Mouse (Mus musculus): ENCODE measurements around the gene Hexa.

The Hexa gene

DNA sequence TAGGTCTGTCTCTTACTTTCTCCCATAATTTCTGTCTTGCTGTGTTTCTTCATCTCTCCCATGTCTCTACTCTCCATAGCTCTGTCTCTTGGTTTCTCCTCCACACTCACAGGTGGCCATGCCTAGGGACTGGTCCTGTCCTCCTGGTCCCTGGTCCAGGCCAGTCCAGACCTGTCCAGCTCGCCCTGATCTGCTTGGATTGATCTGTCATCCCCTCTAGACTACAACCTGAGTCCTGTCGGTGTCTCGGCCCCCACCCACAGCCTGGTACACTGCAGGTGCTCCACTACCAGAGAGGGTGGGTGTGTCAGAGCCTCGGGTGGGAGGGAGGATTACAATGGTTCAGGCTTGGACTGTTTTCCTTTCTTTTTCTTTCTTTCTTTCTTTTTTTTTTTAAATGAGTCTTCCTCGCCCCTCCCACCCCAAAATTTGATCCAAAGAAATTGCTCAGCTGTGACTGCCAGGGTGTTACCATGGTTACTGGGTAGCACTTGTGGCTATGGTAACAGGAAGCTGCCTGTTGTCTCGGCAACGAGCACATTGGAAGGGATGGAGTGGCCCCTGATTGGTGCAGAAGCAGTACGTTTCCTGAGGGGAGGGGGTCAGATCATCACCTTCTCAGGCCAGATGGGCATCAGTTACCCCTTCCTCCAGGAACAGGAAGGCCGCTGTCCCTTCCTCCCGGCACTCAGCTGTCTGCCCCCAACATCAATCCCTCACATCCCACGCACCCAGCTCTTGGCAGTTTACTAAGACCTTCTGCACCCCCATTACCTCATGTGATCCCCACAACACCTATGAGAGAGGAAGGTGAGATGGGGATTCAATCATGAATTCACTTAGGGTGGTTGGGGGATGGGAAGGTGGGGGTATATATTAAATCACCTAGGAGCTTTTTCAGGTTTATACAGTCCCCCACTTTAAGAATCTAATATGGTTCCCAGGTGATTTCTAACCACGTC lies 49.7 kb downstream of the Hexa start:
- no peak for TF ChIP-seq GATA4 (IDR thresholded peaks at IDR 0.05; ENCODE audit: insufficient replicate concordance, low read length)

DNA sequence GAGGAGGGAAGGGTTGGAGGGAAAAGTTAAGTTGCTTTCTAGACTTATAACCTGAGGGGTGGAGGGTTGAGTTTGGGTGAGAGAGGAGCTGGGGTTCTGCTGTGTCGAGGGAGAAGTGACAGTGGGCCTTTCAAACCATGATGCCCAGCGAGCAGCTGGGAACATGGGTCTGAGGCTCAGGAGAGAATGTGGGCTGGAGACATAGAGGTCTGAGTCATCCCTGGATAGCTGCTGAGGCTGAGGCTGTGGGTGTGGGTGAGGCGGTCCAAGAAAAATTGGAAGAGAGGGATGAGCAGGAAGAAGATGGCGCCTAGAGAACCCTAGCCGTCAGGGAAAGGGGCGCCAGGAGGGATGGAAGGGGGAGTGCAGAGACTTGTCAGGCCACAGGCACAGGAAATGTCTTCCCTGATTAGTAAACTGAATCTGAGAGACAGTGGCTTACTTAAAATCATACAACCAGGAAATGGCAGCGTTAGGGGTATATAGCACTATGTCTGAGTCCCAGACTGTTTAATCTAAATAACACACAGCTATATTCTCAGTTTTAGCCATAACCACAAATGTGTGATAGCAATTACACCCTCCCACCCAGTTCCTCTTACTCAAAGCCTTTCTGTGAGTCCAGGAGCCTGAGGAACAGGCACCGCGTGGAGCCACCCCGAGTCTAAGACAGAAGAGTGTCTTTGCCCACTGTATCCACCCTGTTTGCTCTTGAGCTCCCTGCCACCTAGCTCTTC lies 50.5 kb downstream of the Hexa start:
- TF ChIP-seq GATA4 (IDR thresholded peaks at IDR 0.05; ENCODE audit: insufficient replicate concordance, low read length): no peak

DNA sequence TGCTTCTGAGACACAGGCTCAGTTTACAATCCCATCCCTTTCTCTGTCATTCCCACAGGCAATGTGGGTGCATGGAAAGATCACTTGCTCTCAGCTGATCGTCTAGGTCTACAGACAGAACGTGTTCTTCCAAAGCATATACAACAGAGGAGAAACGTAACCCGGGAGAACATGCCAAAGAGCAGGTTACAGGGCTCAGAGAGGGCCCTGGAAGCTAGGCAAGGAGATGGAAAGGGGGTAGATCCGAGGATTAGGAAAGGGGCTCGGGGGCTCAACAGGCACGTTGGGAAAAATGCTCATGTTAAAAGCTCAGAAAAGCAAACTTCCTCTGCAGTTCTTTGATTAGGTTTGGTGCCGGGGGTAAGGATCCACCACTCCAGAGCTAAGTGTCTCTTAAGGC lies 62.3 kb downstream of the Hexa start:
- TF ChIP-seq GATA4 (IDR thresholded peaks at IDR 0.05; ENCODE audit: insufficient replicate concordance, low read length): no peak

DNA sequence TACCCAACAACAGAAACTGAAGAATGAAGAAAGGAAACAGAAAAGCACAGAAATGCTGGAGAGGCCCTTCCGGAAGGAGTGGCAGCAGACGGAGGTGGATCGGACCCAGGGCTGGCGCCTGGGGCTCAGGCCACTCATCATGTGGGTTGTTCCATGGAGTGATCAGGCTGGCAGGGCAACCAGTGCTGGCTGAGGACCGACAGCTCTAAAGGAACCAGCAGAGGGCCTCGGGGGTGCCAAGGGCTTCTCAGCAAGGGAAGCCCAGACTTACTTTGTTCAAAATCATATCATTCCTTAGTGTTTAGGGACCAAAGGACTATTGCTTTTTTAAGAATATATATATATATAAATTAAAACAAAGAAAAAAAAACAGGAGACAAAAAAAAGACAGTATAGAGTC lies 66.6 kb downstream of the Hexa start:
- TF ChIP-seq GATA4 (IDR thresholded peaks at IDR 0.05; ENCODE audit: insufficient replicate concordance, low read length): no peak

DNA sequence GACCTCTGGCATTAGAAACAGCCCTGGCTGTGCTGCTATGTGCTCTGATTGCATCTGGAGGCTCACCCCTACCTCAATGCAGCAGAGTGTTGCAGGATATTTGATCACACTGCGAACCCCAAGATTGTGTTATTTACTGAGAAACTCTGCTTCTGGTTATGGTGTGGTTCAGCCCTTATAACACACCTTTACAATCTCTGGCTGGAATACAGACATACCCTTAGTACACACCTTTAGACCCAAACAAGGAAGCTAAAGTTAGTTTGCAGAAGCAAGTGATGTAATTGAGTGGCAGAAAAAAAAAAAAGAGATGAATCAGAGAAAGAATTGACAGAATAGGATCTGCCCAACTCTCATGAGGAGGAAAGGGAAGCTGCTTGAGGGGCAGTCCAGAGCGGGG lies 71.6 kb downstream of the Hexa start:
- TF ChIP-seq GATA4 (IDR thresholded peaks at IDR 0.05; ENCODE audit: insufficient replicate concordance, low read length): no peak

Data from liver, adult (tissue).